Comparison of ENCODE assay signal across 8 mouse cellular contexts in the genomic region with DNA sequence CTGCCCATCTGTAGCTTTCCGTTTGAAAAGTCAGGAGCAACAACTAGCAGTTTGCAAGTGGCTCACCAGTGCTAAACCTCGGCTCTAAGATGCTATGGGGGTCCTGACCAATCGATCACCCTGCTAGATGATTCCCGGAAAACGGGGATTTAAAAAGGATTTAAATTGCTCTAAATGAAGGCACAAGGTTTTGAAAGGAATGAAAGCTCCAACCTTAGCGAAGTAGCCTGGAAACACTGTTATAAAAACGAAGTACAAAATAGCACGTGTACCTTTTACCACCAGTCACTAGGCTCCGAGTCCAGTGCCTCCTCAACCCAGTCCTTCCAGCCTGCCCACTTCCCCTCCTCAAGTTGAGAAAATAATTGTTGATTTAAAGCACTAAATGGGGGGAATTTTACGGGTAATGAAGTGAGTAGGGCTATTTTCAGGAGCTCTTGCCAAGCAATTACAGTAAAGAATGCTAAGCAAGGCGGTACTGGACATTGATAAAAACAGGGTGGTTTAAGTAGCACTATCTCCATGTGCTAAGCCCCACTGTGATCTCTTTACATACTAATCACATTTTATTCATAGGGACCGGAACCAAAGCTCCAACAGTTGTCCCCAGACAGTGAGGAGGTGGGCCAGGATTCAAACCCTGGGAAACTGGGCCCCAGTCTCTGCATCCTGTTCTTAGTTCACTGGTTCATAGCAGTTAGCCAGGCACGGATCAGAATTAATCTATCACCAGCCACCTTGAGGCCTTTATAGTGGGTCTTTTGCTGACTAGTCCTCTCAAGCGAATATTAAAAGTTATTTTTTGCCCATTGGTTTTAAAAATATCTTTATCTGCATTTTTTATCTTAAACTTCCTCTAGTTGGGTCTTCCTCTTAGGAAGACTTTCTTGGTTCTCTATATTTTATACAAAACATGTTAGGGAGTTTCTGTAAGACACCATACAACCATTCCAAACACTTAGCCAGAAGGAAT. TPM values are rescaled to one million over a fixed set of nuclear protein-coding genes. Genes with fewer than 3 reads are reported as not detected.
DNase-seq lines count a peak whose midpoint lies in the region; ATAC-seq and TF ChIP-seq lines count a peak whose summit lies in the region.

No protein-coding gene starts in this region.

- no peaks in the 10 kb centered on the region for H3K27me3 ChIP-seq in kidney, embryonic 16.5 days (ENCODE audit: insufficient read depth, low read length)
- H3K27me3 ChIP-seq in hindbrain, embryonic 15.5 days, result peaks cover 15% of the 10 kb centered on the region
- peaks cover 5% of the 10 kb centered on the region; the same call in 1 of the 2 replicates for H3K27me3 ChIP-seq in midbrain, postnatal 0 days (ENCODE audit: insufficient read depth, low read length)

- H3K4me3 ChIP-seq in kidney, embryonic 16.5 days (ENCODE audit: low read length), result peak overlapping the region; percentile 76
- H3K4me3 ChIP-seq in hindbrain, embryonic 15.5 days, result peak overlapping the region; percentile 78
- H3K4me3 ChIP-seq in midbrain, postnatal 0 days (ENCODE audit: low read depth, low read length), result peak overlapping the region; percentile 89

- WGBS in kidney, embryonic 16.5 days, result 34% methylated on average over 14 of the region's 14 CpGs
- WGBS in hindbrain, embryonic 15.5 days, result 46% methylated on average over 14 of the region's 14 CpGs
- 41% methylated on average over 14 of the region's 14 CpGs for WGBS in midbrain, postnatal 0 days

- TF ChIP-seq CTCF in midbrain, postnatal 0 days (IDR thresholded peaks at IDR 0.05), result no peak

- peak overlapping the region; percentile 53 for H3K9ac ChIP-seq in kidney, embryonic 16.5 days (replicated peaks; ENCODE audit: low read length)
- H3K9ac ChIP-seq in hindbrain, embryonic 15.5 days, result peak overlapping the region; percentile 88; the same call in 1 of the 2 replicates
- no peak overlapping the region; the same call in 1 of the 2 replicates for H3K9ac ChIP-seq in midbrain, postnatal 0 days (replicated peaks; ENCODE audit: low read length, poor library complexity, severe bottlenecking)

- no peak for DNase-seq in kidney, adult 18-20 months
- peak; percentile 60 for DNase-seq in c-Kit-positive CD71-positive TER-119-positive erythroid progenitor cells, embryonic 14.5 days (ENCODE audit: low spot score)
- DNase-seq in midbrain, postnatal 0 days (ENCODE audit: low spot score), result no peak
- no peak for DNase-seq in left cerebral cortex, adult 9 months (ENCODE audit: low spot score in 2 of 2)
- no peak for DNase-seq in left cerebral cortex, adult 18-20 months (ENCODE audit: low spot score in 2 of 2)

- peaks cover 72% of the 10 kb centered on the region for H3K4me1 ChIP-seq in kidney, embryonic 16.5 days (ENCODE audit: insufficient read depth, low read length)
- H3K4me1 ChIP-seq in hindbrain, embryonic 15.5 days (replicated peaks), result peaks cover 44% of the 10 kb centered on the region
- peaks cover 19% of the 10 kb centered on the region for H3K4me1 ChIP-seq in midbrain, postnatal 0 days (ENCODE audit: insufficient read depth, low read length)

- H3K4me2 ChIP-seq in kidney, embryonic 16.5 days (replicated peaks; ENCODE audit: low read depth, low read length), result peak overlapping the region; percentile 70
- H3K4me2 ChIP-seq in hindbrain, embryonic 15.5 days, result peak overlapping the region; percentile 62
- H3K4me2 ChIP-seq in midbrain, postnatal 0 days (ENCODE audit: low read depth, low read length, poor library complexity, severe bottlenecking), result peak overlapping the region; percentile 71

- H3K36me3 ChIP-seq in kidney, embryonic 16.5 days (ENCODE audit: insufficient read depth, low read length), result 0 out of 2 replicates have a peak, but pooled peaks cover 2% of the 10 kb centered on the region
- H3K36me3 ChIP-seq in hindbrain, embryonic 15.5 days, result no peaks in the 10 kb centered on the region
- no peaks in the 10 kb centered on the region for H3K36me3 ChIP-seq in midbrain, postnatal 0 days (ENCODE audit: insufficient read depth, low read length)

- H3K27ac ChIP-seq in kidney, embryonic 16.5 days (ENCODE audit: low read length), result peak overlapping the region; percentile 77
- H3K27ac ChIP-seq in hindbrain, embryonic 15.5 days (replicated peaks), result no peak overlapping the region
- no peak overlapping the region for H3K27ac ChIP-seq in midbrain, postnatal 0 days (ENCODE audit: low read depth, low read length)

- no peak for ATAC-seq in kidney, embryonic 16.5 days (ENCODE audit: low FRiP score, low TSS enrichment)
- no peak for ATAC-seq in hindbrain, embryonic 15.5 days (ENCODE audit: low FRiP score, low read depth)
- no peak for ATAC-seq in midbrain, postnatal 0 days (ENCODE audit: low FRiP score)
- ATAC-seq in erythroid progenitor cell, adult 5-6 weeks (replicated peaks; ENCODE audit: low FRiP score, poor library complexity, severe bottlenecking), result no peak

- H3K9me3 ChIP-seq in kidney, embryonic 16.5 days (ENCODE audit: low read length), result no peaks in the 10 kb centered on the region
- H3K9me3 ChIP-seq in hindbrain, embryonic 15.5 days, result no peaks in the 10 kb centered on the region
- no peaks in the 10 kb centered on the region for H3K9me3 ChIP-seq in midbrain, postnatal 0 days (ENCODE audit: low read length)

RNA-seq across cellular contexts. Expression of a gene that starts 7.1 kb away (rescaled TPM):
- 578 and 635 TPM in 2 replicates for polyA plus RNA-seq in kidney, embryonic 16.5 days (2015; fragmentation: Nextera tagmentation; extraction: Ambion mirVana)
- polyA plus RNA-seq in hindbrain, embryonic 15.5 days (2015; fragmentation: Nextera tagmentation; extraction: Ambion mirVana), result 171 and 180 TPM in 2 replicates
- total RNA-seq in midbrain, postnatal 0 days (2014; rRNA removed), result 124 and 147 TPM in 2 replicates
- polyA plus RNA-seq in midbrain, postnatal 0 days (2015; fragmentation: Nextera tagmentation; extraction: Ambion mirVana), result 162 and 177 TPM in 2 replicates
- 53.7 and 60.2 TPM in 2 replicates for total RNA-seq in erythroid progenitor cell, adult 5-6 weeks (2015; ENCODE audit: low replicate concordance)
- total RNA-seq in erythroid progenitor cell, adult 5-6 weeks (2017; ENCODE audit: low replicate concordance), result 68.7 and 75.5 TPM in 2 replicates
- 100 to 1,000 TPM; 234 to 249 TPM for total RNA-seq in left cerebral cortex, adult 18-20 months (2021)
